Mouse (Mus musculus): Measurements from ENCODE around the gene Nav2. TPM values are rescaled to one million over a fixed set of nuclear protein-coding genes. Genes with fewer than 3 reads are reported as not detected.

The Nav2 gene
- polyA plus RNA-seq, 1 experiment = 51.7 TPM

- Histone ChIP-seq H3K4me3 (ENCODE audit: low read depth, low read length) (no peak overlapping the region), H3K9ac (ENCODE audit: low read depth, poor library complexity, severe bottlenecking) (no peak overlapping the region), H3K27me3 (ENCODE audit: control insufficient read depth, insufficient read depth, low read length, poor library complexity, severe bottlenecking) (no peaks in the 10 kb centered on the region), H3K27ac (ENCODE audit: insufficient read depth, low read length) (no peak overlapping the region), H3K4me1 (ENCODE audit: control insufficient read depth, insufficient read depth, low read length) (no peaks in the 10 kb centered on the region), H3K9me3 (replicated peaks; ENCODE audit: control insufficient read depth, insufficient read depth, low read length, poor library complexity, severe bottlenecking) (no peaks in the 10 kb centered on the region), H3K36me3 (ENCODE audit: control insufficient read depth, insufficient read depth, low read length, poor library complexity, severe bottlenecking) (no peaks in the 10 kb centered on the region)
- TF ChIP-seq POLR2A (IDR thresholded peaks at IDR 0.05; ENCODE audit: insufficient read depth, low read length) = no peak
- TF ChIP-seq EP300 (IDR thresholded peaks at IDR 0.05; ENCODE audit: insufficient read depth, low read depth, low read length) = no peak
- no peak for TF ChIP-seq CTCF (IDR thresholded peaks at IDR 0.05; ENCODE audit: low read depth, low read length)
Observed at GRCm38 (mm10) chr7:49159646-49160555, 251.4 kb downstream of the Nav2 start.

GRCm38 (mm10) chr7:49162079-49162478, 253.6 kb downstream of the Nav2 start:
- no peaks in the 10 kb centered on the region for H3K27me3 ChIP-seq (ENCODE audit: control insufficient read depth, insufficient read depth, low read length, poor library complexity, severe bottlenecking)
- no peak for TF ChIP-seq POLR2A (IDR thresholded peaks at IDR 0.05; ENCODE audit: insufficient read depth, low read length)
- no peak for TF ChIP-seq EP300 (IDR thresholded peaks at IDR 0.05; ENCODE audit: insufficient read depth, low read depth, low read length)
- no peak for TF ChIP-seq CTCF (IDR thresholded peaks at IDR 0.05; ENCODE audit: low read depth, low read length)
- H3K36me3 ChIP-seq (ENCODE audit: control insufficient read depth, insufficient read depth, low read length, poor library complexity, severe bottlenecking) = no peaks in the 10 kb centered on the region
- no peaks in the 10 kb centered on the region for H3K9me3 ChIP-seq (replicated peaks; ENCODE audit: control insufficient read depth, insufficient read depth, low read length, poor library complexity, severe bottlenecking)
- no peak overlapping the region for H3K27ac ChIP-seq (ENCODE audit: insufficient read depth, low read length)
- H3K9ac ChIP-seq (ENCODE audit: low read depth, poor library complexity, severe bottlenecking) = no peak overlapping the region
- H3K4me3 ChIP-seq (ENCODE audit: low read depth, low read length) = no peak overlapping the region
- no peaks in the 10 kb centered on the region for H3K4me1 ChIP-seq (ENCODE audit: control insufficient read depth, insufficient read depth, low read length)

GRCm38 (mm10) chr7:49163789-49164188, 255.3 kb downstream of the Nav2 start:
- Histone ChIP-seq H3K4me1 (ENCODE audit: control insufficient read depth, insufficient read depth, low read length) (no peaks in the 10 kb centered on the region), H3K9me3 (replicated peaks; ENCODE audit: control insufficient read depth, insufficient read depth, low read length, poor library complexity, severe bottlenecking) (no peaks in the 10 kb centered on the region), H3K27ac (ENCODE audit: insufficient read depth, low read length) (no peak overlapping the region), H3K27me3 (ENCODE audit: control insufficient read depth, insufficient read depth, low read length, poor library complexity, severe bottlenecking) (no peaks in the 10 kb centered on the region), H3K4me3 (ENCODE audit: low read depth, low read length) (no peak overlapping the region), H3K36me3 (ENCODE audit: control insufficient read depth, insufficient read depth, low read length, poor library complexity, severe bottlenecking) (no peaks in the 10 kb centered on the region), H3K9ac (ENCODE audit: low read depth, poor library complexity, severe bottlenecking) (no peak overlapping the region)
- TF ChIP-seq CTCF (IDR thresholded peaks at IDR 0.05; ENCODE audit: low read depth, low read length) = no peak
- TF ChIP-seq EP300 (IDR thresholded peaks at IDR 0.05; ENCODE audit: insufficient read depth, low read depth, low read length) = no peak
- TF ChIP-seq POLR2A (IDR thresholded peaks at IDR 0.05; ENCODE audit: insufficient read depth, low read length) = no peak

- no peak overlapping the region for H3K9ac ChIP-seq (ENCODE audit: low read depth, poor library complexity, severe bottlenecking)
- no peaks in the 10 kb centered on the region for H3K27me3 ChIP-seq (ENCODE audit: control insufficient read depth, insufficient read depth, low read length, poor library complexity, severe bottlenecking)
- H3K36me3 ChIP-seq (ENCODE audit: control insufficient read depth, insufficient read depth, low read length, poor library complexity, severe bottlenecking) = no peaks in the 10 kb centered on the region
- no peaks in the 10 kb centered on the region for H3K4me1 ChIP-seq (ENCODE audit: control insufficient read depth, insufficient read depth, low read length)
- no peak overlapping the region for H3K27ac ChIP-seq (ENCODE audit: insufficient read depth, low read length)
- TF ChIP-seq CTCF (IDR thresholded peaks at IDR 0.05; ENCODE audit: low read depth, low read length) (no peak), EP300 (IDR thresholded peaks at IDR 0.05; ENCODE audit: insufficient read depth, low read depth, low read length) (no peak), POLR2A (IDR thresholded peaks at IDR 0.05; ENCODE audit: insufficient read depth, low read length) (no peak)
- H3K9me3 ChIP-seq (replicated peaks; ENCODE audit: control insufficient read depth, insufficient read depth, low read length, poor library complexity, severe bottlenecking) = no peaks in the 10 kb centered on the region
- no peak overlapping the region for H3K4me3 ChIP-seq (ENCODE audit: low read depth, low read length)
Observed at GRCm38 (mm10) chr7:49164868-49165267, 256.4 kb downstream of the Nav2 start.

GRCm38 (mm10) chr7:49172926-49173325, 264.4 kb downstream of the Nav2 start:
- Histone ChIP-seq H3K4me3 (ENCODE audit: low read depth, low read length) (no peak overlapping the region), H3K9me3 (replicated peaks; ENCODE audit: control insufficient read depth, insufficient read depth, low read length, poor library complexity, severe bottlenecking) (no peaks in the 10 kb centered on the region), H3K9ac (ENCODE audit: low read depth, poor library complexity, severe bottlenecking) (no peak overlapping the region)

GRCm38 (mm10) chr7:49175784-49176409, 267.4 kb downstream of the Nav2 start:
- TF ChIP-seq CTCF (IDR thresholded peaks at IDR 0.05; ENCODE audit: low read depth, low read length) (no peak), EP300 (IDR thresholded peaks at IDR 0.05; ENCODE audit: insufficient read depth, low read depth, low read length) (no peak), POLR2A (IDR thresholded peaks at IDR 0.05; ENCODE audit: insufficient read depth, low read length) (no peak)
- no peaks in the 10 kb centered on the region for H3K4me1 ChIP-seq (ENCODE audit: control insufficient read depth, insufficient read depth, low read length)
- H3K9ac ChIP-seq (ENCODE audit: low read depth, poor library complexity, severe bottlenecking) = no peak overlapping the region
- no peaks in the 10 kb centered on the region for H3K9me3 ChIP-seq (replicated peaks; ENCODE audit: control insufficient read depth, insufficient read depth, low read length, poor library complexity, severe bottlenecking)
- H3K27ac ChIP-seq (ENCODE audit: insufficient read depth, low read length) = no peak overlapping the region
- H3K4me3 ChIP-seq (ENCODE audit: low read depth, low read length) = no peak overlapping the region
- H3K27me3 ChIP-seq (ENCODE audit: control insufficient read depth, insufficient read depth, low read length, poor library complexity, severe bottlenecking) = no peaks in the 10 kb centered on the region
- H3K36me3 ChIP-seq (ENCODE audit: control insufficient read depth, insufficient read depth, low read length, poor library complexity, severe bottlenecking) = no peaks in the 10 kb centered on the region

More at GRCm38 (mm10) chr7:49172926-49173325, 264.4 kb downstream of the Nav2 start:
- no peak for TF ChIP-seq CTCF (IDR thresholded peaks at IDR 0.05; ENCODE audit: low read depth, low read length)
- no peak for TF ChIP-seq EP300 (IDR thresholded peaks at IDR 0.05; ENCODE audit: insufficient read depth, low read depth, low read length)
- TF ChIP-seq POLR2A (IDR thresholded peaks at IDR 0.05; ENCODE audit: insufficient read depth, low read length) = no peak
- Histone ChIP-seq H3K27me3 (ENCODE audit: control insufficient read depth, insufficient read depth, low read length, poor library complexity, severe bottlenecking) (no peaks in the 10 kb centered on the region), H3K4me1 (ENCODE audit: control insufficient read depth, insufficient read depth, low read length) (no peaks in the 10 kb centered on the region), H3K36me3 (ENCODE audit: control insufficient read depth, insufficient read depth, low read length, poor library complexity, severe bottlenecking) (no peaks in the 10 kb centered on the region), H3K27ac (ENCODE audit: insufficient read depth, low read length) (no peak overlapping the region)

All from ES-Bruce4 (cell line).